Mouse (Mus musculus) ovary, adult 18-20 months (tissue): Measurements from ENCODE around the gene Samd4b.

ENCODE experiments used
- DNase-seq: peaks from one replicate; pipeline ENCODE4 v3.0.0; 2022; ENCODE audit warnings: low spot score, mixed read lengths

Samd4b gene

GRCm38 (mm10) chr7:28444344-28444974 is 153.5 kb downstream of the Samd4b start:
- no peak for DNase-seq

- no peak for DNase-seq
Measured at GRCm38 (mm10) chr7:28442688-28443087, 155.3 kb downstream of the Samd4b start.

GRCm38 (mm10) chr7:28441776-28442485 is 156.0 kb downstream of the Samd4b start:
- DNase-seq: no peak

GRCm38 (mm10) chr7:28440739-28441138 is 157.2 kb downstream of the Samd4b start:
- DNase-seq: no peak

GRCm38 (mm10) chr7:28438771-28439170 is 159.2 kb downstream of the Samd4b start:
- DNase-seq: no peak

- DNase-seq: no peak
Measured at GRCm38 (mm10) chr7:28437964-28438363, 160.0 kb downstream of the Samd4b start.

- peak; percentile 58 for DNase-seq
Measured at GRCm38 (mm10) chr7:28436932-28437570, 160.9 kb downstream of the Samd4b start, which contains the start of gene Gmfg. Gmfg (plus strand) TSS chr7:28437447.

GRCm38 (mm10) chr7:28436271-28436904 is 161.6 kb downstream of the Samd4b start:
- peak; percentile 100 for DNase-seq

- DNase-seq: no peak
Measured at GRCm38 (mm10) chr7:28435660-28436259, 162.2 kb downstream of the Samd4b start.

GRCm38 (mm10) chr7:28432252-28432651 is 165.7 kb downstream of the Samd4b start:
- DNase-seq: no peak

- DNase-seq: no peak
Measured at GRCm38 (mm10) chr7:28430512-28430911, 167.4 kb downstream of the Samd4b start.

GRCm38 (mm10) chr7:28427738-28428137 is 170.2 kb downstream of the Samd4b start:
- no peak for DNase-seq

- no peak for DNase-seq
Measured at GRCm38 (mm10) chr7:28423018-28423417, 174.9 kb downstream of the Samd4b start.

GRCm38 (mm10) chr7:28419416-28419815 is 178.5 kb downstream of the Samd4b start:
- DNase-seq: no peak

- DNase-seq: no peak
Measured at GRCm38 (mm10) chr7:28418096-28418670, 179.8 kb downstream of the Samd4b start.

GRCm38 (mm10) chr7:28417368-28417767 is 180.6 kb downstream of the Samd4b start:
- no peak for DNase-seq

- no peak for DNase-seq
Measured at GRCm38 (mm10) chr7:28412826-28413225, 185.1 kb downstream of the Samd4b start.

GRCm38 (mm10) chr7:28410841-28411475 is 187.0 kb downstream of the Samd4b start:
- peak; percentile 80 for DNase-seq

GRCm38 (mm10) chr7:28401942-28402341 is 196.0 kb downstream of the Samd4b start:
- no peak for DNase-seq

- DNase-seq: no peak
Measured at GRCm38 (mm10) chr7:28401030-28401429, 196.9 kb downstream of the Samd4b start.

- no peak for DNase-seq
Measured at GRCm38 (mm10) chr7:28398696-28399340, 199.1 kb downstream of the Samd4b start.
